Comparison of ENCODE assay signal across 20 mouse cellular contexts in genomic region chr14:101501868-101502267, GRCm38 (mm10).
DNase-seq lines count a peak whose midpoint lies in the region; ATAC-seq and TF ChIP-seq lines count a peak whose summit lies in the region.
"Had no signal": no experiment of that assay in that cellular context is flagged by ENCODE, and none has a peak within 500 bp of the region (broad histone marks: within the 10 kb centered on the region; RNA-seq: fewer than 3 reads in every experiment).

No protein-coding gene starts in this region.

- H3K79me2 ChIP-seq in CH12.LX (replicated peaks; ENCODE audit: control insufficient read depth, extremely low read depth, insufficient read depth, poor library complexity, severe bottlenecking): no peaks in the 10 kb centered on the region

- no peak for TF ChIP-seq CTCF in CH12.LX (conservative IDR thresholded peaks at IDR 0.05 in 1 of 2, IDR thresholded peaks at IDR 0.05 in 1 of 2; ENCODE audit: low read depth in 2 of 2, low read length in 2 of 2)
- no peak for TF ChIP-seq CTCF in brain, embryonic 14.5 days (IDR thresholded peaks at IDR 0.05; ENCODE audit: borderline replicate concordance, extremely low read depth, insufficient read depth, insufficient read length)
- no peak for TF ChIP-seq CTCF in forebrain, postnatal 0 days (IDR thresholded peaks at IDR 0.05; ENCODE audit: low read depth)

- peaks cover 2 to 73% of the 10 kb centered on the region in 2 experiments for H3K4me1 ChIP-seq in CH12.LX (ENCODE audit: control insufficient read depth in 1 of 2, insufficient read depth in 2 of 2)
- peaks cover 12% of the 10 kb centered on the region for H3K4me1 ChIP-seq in forebrain, embryonic 13.5 days
- 0 out of 2 replicates have a peak, but pooled peaks cover 4% of the 10 kb centered on the region for H3K4me1 ChIP-seq in forebrain, postnatal 0 days (ENCODE audit: insufficient read depth)
- H3K4me1 ChIP-seq: embryonic facial prominence, embryonic 15.5 days; heart, embryonic 12.5 days had no signal

- H3K9me3 ChIP-seq in CH12.LX (replicated peaks; ENCODE audit: low read length): no peaks in the 10 kb centered on the region
- H3K9me3 ChIP-seq in forebrain, embryonic 13.5 days (replicated peaks): no peaks in the 10 kb centered on the region
- H3K9me3 ChIP-seq in forebrain, postnatal 0 days (ENCODE audit: low read length): no peaks in the 10 kb centered on the region
- H3K9me3 ChIP-seq: embryonic facial prominence, embryonic 15.5 days; heart, embryonic 12.5 days; hindbrain, embryonic 10.5 days had no signal

- no peak overlapping the region for H3K4me2 ChIP-seq in CH12.LX (ENCODE audit: insufficient read depth, low read depth, poor library complexity, severe bottlenecking)
- peak overlapping the region; percentile 30 for H3K4me2 ChIP-seq in forebrain, embryonic 13.5 days
- peak overlapping the region; percentile 23; the same call in 1 of the 2 replicates for H3K4me2 ChIP-seq in forebrain, postnatal 0 days (ENCODE audit: low read depth)
- H3K4me2 ChIP-seq: embryonic facial prominence, embryonic 15.5 days; heart, embryonic 12.5 days; hindbrain, embryonic 14.5 days had no signal

- H3K27ac ChIP-seq in CH12.LX (ENCODE audit: insufficient read depth, low read depth): no peak overlapping the region
- no peak overlapping the region for H3K27ac ChIP-seq in forebrain, embryonic 13.5 days
- no peak overlapping the region for H3K27ac ChIP-seq in forebrain, postnatal 0 days (ENCODE audit: low read depth, low read length)
- H3K27ac ChIP-seq: embryonic facial prominence, embryonic 15.5 days; gastrocnemius, adult 2 months; hindbrain, embryonic 10.5 days; hindbrain, embryonic 14.5 days had no signal

- H3K27me3 ChIP-seq in CH12.LX (replicated peaks): no peaks in the 10 kb centered on the region
- H3K27me3 ChIP-seq in forebrain, embryonic 13.5 days: no peaks in the 10 kb centered on the region
- H3K27me3 ChIP-seq in forebrain, postnatal 0 days (ENCODE audit: insufficient read depth, low read length): no peaks in the 10 kb centered on the region
- H3K27me3 ChIP-seq: embryonic facial prominence, embryonic 15.5 days; heart, embryonic 12.5 days had no signal

- ATAC-seq in forebrain, embryonic 13.5 days: peak; percentile 16; the same call in 1 of the 2 replicates
- no peak for ATAC-seq in forebrain, postnatal 0 days
- ATAC-seq: activated CD4-positive, CD25-positive, alpha-beta regulatory T cell, adult 4 months; inflammation-experienced regulatory T-cells, adult 6 months had no signal

- peak; percentile 70 for DNase-seq in CH12.LX (ENCODE audit: extremely low read depth)
- DNase-seq in brain, embryonic 14.5 days (ENCODE audit: low read depth): peak; percentile 50
- no peak for DNase-seq in forebrain, postnatal 0 days
- no peak for DNase-seq in thymus, adult 18-20 months
- no peak for DNase-seq in left cerebral cortex, adult 8-10 months (ENCODE audit: low spot score in 2 of 2)
- DNase-seq: adrenal gland, postnatal 14 days; cerebellum, adult 2 months; cerebellum, postnatal 10 days; gastrocnemius, adult 2 months; gastrocnemius, postnatal 25 days; kidney, adult 18-20 months had no signal

- in situ Hi-C loops in CH12.LX (cut with MboI; ENCODE audit: low pct_ligation_motif_present, low pct_unique_long_range_greater_than_20kb, low sequenced_read_pairs): no loop called here

- no peak for TF ChIP-seq EP300 in CH12.LX (IDR thresholded peaks at IDR 0.05; ENCODE audit: low read length)

- H3K4me3 ChIP-seq in CH12.LX (replicated peaks in 1 of 3; ENCODE audit: low read depth in 2 of 3, low read length in 2 of 3, poor library complexity in 1 of 3): no peak overlapping the region
- no peak overlapping the region for H3K4me3 ChIP-seq in forebrain, embryonic 13.5 days
- H3K4me3 ChIP-seq in forebrain, postnatal 0 days (ENCODE audit: low read depth, low read length): no peak overlapping the region
- H3K4me3 ChIP-seq: embryonic facial prominence, embryonic 15.5 days; erythroblast, embryonic 14.5 days; gastrocnemius, adult 2 months; heart, embryonic 12.5 days; hindbrain, embryonic 10.5 days had no signal

- no peak for TF ChIP-seq POLR2A in CH12.LX (IDR thresholded peaks at IDR 0.05; ENCODE audit: low read depth, low read length)
- no peak for TF ChIP-seq POLR2A in brain, embryonic 14.5 days (IDR thresholded peaks at IDR 0.05; ENCODE audit: borderline replicate concordance, extremely low read depth, insufficient read depth, insufficient read length, poor library complexity, severe bottlenecking)

- dilution Hi-C loops in CH12.LX (cut with MboI; ENCODE audit: extremely low pct_ligation_motif_present, extremely low pct_unique_long_range_greater_than_20kb, low sequenced_read_pairs): no loop called here

- no peak overlapping the region for H3K9ac ChIP-seq in CH12.LX (ENCODE audit: insufficient read depth, low read depth)
- no peak overlapping the region for H3K9ac ChIP-seq in forebrain, embryonic 13.5 days
- no peak overlapping the region for H3K9ac ChIP-seq in forebrain, postnatal 0 days
- H3K9ac ChIP-seq: embryonic facial prominence, embryonic 15.5 days; heart, embryonic 12.5 days; hindbrain, embryonic 14.5 days had no signal

- H3K36me3 ChIP-seq in CH12.LX (replicated peaks in 1 of 2; ENCODE audit: control insufficient read depth in 1 of 2, insufficient read depth in 1 of 2, low read length in 1 of 2): peaks cover 0 to 39% of the 10 kb centered on the region in 2 experiments
- no peaks in the 10 kb centered on the region; the same call in 1 of the 2 replicates for H3K36me3 ChIP-seq in forebrain, embryonic 13.5 days (ENCODE audit: poor library complexity, severe bottlenecking)
- no peaks in the 10 kb centered on the region for H3K36me3 ChIP-seq in forebrain, postnatal 0 days (ENCODE audit: insufficient read depth)
- H3K36me3 ChIP-seq: embryonic facial prominence, embryonic 15.5 days; G1E; hindbrain, embryonic 10.5 days had no signal

- TF ChIP-seq RAD21 in CH12.LX (IDR thresholded peaks at IDR 0.05; ENCODE audit: low read depth, low read length): no peak

- 30% methylated on average over 6 of the region's 6 CpGs for WGBS in forebrain, embryonic 13.5 days
- 23% methylated on average over 6 of the region's 6 CpGs for WGBS in forebrain, postnatal 0 days

TF ChIP-seq in CH12.LX, 34 proteins besides CTCF, POLR2A, EP300 and RAD21:
- TF ChIP-seq CHD1 (IDR thresholded peaks at IDR 0.05; ENCODE audit: low read depth, low read length): no peak
- peak; percentile 31; the same call in 1 of the 2 replicates for TF ChIP-seq ZNF384 (IDR thresholded peaks at IDR 0.05; ENCODE audit: low read depth, low read length)
- TF ChIP-seq POLR2AphosphoS2 (IDR thresholded peaks at IDR 0.05; ENCODE audit: low read depth, low read length): no peak
- TF ChIP-seq ETS1 (conservative IDR thresholded peaks at IDR 0.05; ENCODE audit: low read depth, low read length): peak; percentile 66

Comparison
In these comparisons a context has a peak if more than half of its experiments do, and no peak if none do; other contexts are left out.
1. DNase-seq: peak in CH12.LX (single experiment) and brain, embryonic 14.5 days (single experiment); none in forebrain, postnatal 0 days (single experiment), thymus, adult 18-20 months (0 of 2) and left cerebral cortex, adult 8-10 months (0 of 2).